Mouse (Mus musculus) right cerebral cortex, postnatal 36 days (tissue): ENCODE data around the gene Pnmal2.

Experiments used
- DNase-seq, 2 experiments: peaks; one replicate each; pipeline ENCODE4 v3.0.0; 2022; ENCODE audit warnings: low spot score in 2 of 2, mixed read lengths in 1 of 2

Pnmal2 gene

DNA sequence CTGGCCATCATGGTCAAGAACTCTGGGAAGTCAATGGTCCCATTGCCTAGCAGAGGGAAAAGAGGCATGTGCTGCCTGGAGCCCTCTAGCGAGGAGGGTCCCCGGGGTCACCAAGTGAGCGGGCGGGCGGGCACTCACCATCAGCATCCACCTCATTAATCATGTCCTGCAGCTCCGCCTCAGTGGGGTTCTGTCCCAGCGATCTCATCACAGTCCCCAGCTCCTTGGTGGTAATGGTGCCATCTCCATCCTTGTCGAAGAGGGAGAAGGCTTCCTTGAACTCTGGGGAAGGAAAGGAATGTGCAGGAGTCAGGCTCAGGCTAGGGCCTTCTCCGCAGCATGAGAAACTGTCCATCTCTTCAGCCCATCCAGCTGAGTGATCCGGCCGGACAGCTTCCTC is 27.0 kb upstream of the Pnmal2 start:
- DNase-seq, result no peak

- DNase-seq, result peak; percentile 76 to 86
Measured at GRCm38 (mm10) chr7:16918014-16918413, 26.5 kb upstream of the Pnmal2 start.

DNA sequence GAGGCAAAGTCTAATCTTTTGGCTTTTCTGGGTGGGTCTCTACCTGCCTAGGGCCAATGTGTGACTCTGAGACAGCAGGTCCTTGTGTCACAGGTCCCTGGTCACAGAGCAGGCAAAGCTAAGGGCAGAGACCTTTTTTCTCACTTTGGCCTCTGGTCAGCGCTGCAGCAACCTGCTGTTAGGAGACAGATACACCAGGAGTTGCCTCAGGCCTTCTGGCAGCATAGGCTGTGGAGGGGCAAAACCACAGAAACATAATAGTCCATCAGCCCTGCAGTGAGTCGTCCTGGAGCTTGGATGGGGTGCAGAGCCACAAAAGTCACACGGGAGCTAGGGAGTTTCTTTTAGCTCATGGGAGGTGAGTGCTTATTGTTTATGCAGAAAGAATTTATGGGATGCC is 25.8 kb upstream of the Pnmal2 start:
- no peak for DNase-seq

- DNase-seq, result no peak
Measured at GRCm38 (mm10) chr7:16919395-16920149, 24.9 kb upstream of the Pnmal2 start.

- no peak for DNase-seq
Measured at GRCm38 (mm10) chr7:16920150-16920579, 24.3 kb upstream of the Pnmal2 start.

DNA sequence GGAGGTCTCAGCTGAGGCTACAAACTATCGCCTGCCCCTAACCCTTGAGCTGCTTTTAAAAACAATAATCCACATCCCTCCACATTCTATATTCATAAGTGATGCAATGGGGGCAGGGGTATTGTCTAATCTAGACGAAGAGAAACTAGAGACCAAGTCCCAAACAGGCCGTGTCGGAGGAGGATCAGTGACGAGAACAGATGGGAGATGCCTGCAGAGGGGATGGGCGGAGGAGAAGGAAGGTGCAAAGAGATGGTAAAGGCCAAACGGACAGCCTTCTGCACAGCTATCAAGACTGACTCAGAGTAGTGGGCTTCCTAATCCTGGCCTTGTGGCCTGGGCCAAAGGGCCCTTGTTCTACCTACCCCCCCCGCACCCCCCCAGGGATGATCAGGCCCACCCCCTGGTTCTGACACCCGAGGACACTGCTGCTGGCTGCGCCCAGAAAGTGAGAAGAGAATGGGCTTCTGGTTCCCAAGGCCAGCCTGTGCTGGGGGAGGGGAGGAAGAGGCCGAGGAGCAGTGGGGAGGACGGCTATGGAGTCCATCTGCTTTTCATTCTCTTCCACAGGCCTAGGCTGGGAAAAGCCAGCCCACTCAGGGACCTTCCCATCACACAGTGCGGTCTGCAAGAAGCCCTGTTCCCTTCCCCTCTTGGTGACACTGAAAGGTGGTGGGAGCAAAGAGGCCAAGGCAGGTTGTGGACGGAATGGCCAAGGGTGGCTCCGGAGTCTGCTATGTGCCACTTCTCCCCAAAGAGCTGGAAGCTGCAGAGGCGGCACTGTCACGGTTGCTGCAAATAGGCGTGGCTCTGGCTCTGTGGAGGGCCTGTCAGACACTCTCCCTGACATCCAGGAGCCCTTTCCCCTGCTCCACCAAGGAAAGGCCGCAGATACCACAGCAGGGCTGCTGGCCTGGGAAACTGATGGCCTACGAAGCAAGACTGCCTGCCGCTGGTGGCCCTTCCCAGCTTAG is 23.4 kb upstream of the Pnmal2 start:
- no peak for DNase-seq

DNA sequence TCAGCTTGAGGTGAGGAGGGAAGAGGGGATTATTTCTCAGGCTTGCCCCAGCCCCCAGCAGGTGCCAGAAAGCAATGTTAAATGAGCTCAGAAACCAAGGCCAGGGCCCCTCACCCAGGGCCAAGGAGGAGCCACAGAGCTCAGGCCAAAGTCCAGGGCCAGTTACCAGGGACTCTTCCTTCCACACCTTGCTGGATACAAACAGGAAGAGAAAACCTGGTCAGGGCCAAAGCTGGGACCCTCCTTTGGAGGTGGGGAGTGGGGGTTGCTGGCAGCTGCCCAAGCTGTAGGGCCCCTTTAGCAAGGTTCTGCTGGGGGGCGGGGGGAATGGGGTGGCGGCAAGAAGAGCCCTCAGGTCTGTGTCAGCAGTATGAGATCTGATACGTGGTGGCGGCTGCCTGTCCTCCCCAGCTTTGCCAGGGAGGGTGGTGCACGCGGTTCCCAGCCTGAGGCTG is 22.6 kb upstream of the Pnmal2 start:
- DNase-seq, result no peak

GRCm38 (mm10) chr7:16922360-16922973 is 22.0 kb upstream of the Pnmal2 start:
- DNase-seq, result no peak

GRCm38 (mm10) chr7:16923283-16924036 is 21.0 kb upstream of the Pnmal2 start:
- no peak for DNase-seq

GRCm38 (mm10) chr7:16924037-16924834 is 20.2 kb upstream of the Pnmal2 start, which contains the start of gene Calm3:
TSS of gene Calm3 (minus strand) at chr7:16924114.
- DNase-seq, result peak; percentile 97 to 99

DNA sequence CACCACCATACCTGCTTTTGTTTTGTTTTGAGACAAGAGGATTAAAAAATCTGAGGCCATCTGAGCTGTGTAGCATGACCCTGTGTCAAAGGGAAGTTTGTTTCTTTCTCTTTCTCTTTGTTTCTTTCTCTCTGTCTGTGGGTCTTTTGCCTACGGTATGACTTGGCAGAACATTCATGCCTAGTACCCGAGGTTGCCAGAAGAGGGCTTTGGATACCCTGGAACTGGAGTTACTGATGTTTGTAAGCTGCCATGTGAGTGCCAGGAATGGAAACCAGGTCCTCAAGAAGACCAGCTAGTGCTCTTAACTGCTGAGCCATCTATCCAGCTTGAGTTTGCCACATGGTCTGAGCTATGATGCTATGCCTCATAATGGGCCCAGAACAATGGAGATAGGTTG is 16.1 kb upstream of the Pnmal2 start:
- no peak for DNase-seq

GRCm38 (mm10) chr7:16930850-16931249 is 13.6 kb upstream of the Pnmal2 start:
- no peak for DNase-seq

- DNase-seq, result no peak
Measured at GRCm38 (mm10) chr7:16931968-16932627, 12.4 kb upstream of the Pnmal2 start.

DNA sequence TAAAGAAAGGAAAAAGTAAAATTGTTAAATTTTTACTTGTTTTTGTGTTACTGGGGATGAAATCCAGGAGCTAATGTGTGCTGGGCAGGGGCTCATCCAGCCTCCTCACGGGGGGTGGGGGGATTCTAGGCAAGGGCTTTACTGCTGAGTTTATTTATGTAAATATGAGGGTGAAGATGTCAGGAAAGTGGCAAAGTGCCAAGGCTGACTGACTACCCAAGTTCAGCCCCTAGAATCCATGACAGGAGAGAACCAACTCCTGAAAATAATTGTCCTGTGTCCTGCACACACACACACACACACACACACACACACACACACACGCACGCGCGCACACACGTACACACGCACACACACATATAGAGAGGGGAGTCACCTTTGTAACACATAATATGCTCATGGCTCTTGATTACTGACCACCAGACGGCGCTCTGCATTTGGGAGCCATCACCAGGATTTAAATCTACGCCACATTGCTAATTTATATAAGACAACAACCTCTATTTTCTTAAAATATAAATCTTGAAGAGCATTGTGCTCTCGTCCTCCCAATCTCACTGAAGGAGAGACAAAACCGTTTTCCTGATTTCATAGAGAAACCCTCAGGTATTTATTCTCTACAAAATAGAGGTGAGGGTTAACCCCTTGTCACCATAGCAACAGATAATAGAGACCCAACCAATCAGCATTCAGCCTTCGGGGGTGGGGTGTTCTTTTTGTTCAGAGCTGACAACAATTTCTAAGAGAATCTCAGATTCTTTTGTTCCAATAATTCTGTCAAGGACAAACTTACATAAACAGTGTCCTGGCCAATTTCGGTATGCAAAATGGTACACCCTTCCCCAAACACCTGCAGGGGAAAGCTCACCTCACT is 11.5 kb upstream of the Pnmal2 start:
- DNase-seq, result no peak

GRCm38 (mm10) chr7:16937312-16937711 is 7.2 kb upstream of the Pnmal2 start:
- DNase-seq, result no peak

GRCm38 (mm10) chr7:16938117-16938791 is 6.2 kb upstream of the Pnmal2 start:
- peak in 1 of 2 experiments; percentile 70 for DNase-seq

GRCm38 (mm10) chr7:16940292-16940691 is 4.2 kb upstream of the Pnmal2 start:
- DNase-seq, result peak in 1 of 2 experiments; percentile 88

DNA sequence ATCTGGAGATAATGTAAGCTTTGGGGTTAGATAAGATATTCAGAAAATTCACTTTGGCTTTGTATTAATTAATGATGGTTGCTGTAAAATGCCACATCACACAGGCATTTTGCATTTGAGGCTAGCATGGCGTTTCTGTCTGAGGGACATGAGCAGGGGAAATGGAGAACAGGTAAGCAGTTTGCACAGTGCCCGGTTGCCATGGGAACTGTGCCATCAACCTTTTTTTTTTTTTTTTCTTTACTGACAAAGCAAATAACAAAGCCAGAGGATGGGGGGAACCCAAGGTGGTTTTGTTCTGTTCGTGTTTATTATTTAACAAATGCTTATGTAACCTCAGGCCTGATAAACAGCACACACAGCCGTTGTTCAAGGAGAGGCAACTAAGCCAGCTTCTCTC is 1.6 kb upstream of the Pnmal2 start:
- DNase-seq, result no peak
